Mouse (Mus musculus) testis, postnatal 10 days (tissue): Measurements from ENCODE around the gene Helz2.
A peak's percentile ranks its signal among the peaks of the same experiment; 100 is the strongest.
"Not testable (repeated sequence)": the region's sequence is repeated elsewhere in the genome, so short reads cannot be mapped to it uniquely, and the experiment has no call there.

ENCODE experiments used
- DNase-seq: peaks from one replicate; pipeline ENCODE4 v3.0.0; 2021; ENCODE audit warnings: low spot score

Helz2 gene

GRCm38 (mm10) chr2:181193044-181193443 lies 48.8 kb downstream of the Helz2 start:
- DNase-seq, result no peak

- no peak for DNase-seq
Measured at GRCm38 (mm10) chr2:181191936-181192335, 49.9 kb downstream of the Helz2 start.

- not testable (repeated sequence) for DNase-seq
Measured at GRCm38 (mm10) chr2:181191385-181191784, 50.4 kb downstream of the Helz2 start.

GRCm38 (mm10) chr2:181189321-181189720 lies 52.5 kb downstream of the Helz2 start:
- DNase-seq, result no peak

GRCm38 (mm10) chr2:181188681-181189080 lies 53.1 kb downstream of the Helz2 start:
- DNase-seq, result no peak

GRCm38 (mm10) chr2:181187121-181188000 lies 54.5 kb downstream of the Helz2 start, which contains the start of gene Ppdpf:
Gene Ppdpf, plus strand, starts transcription at chr2:181187247.
- DNase-seq, result peak; percentile 91

- peak; percentile 87 for DNase-seq
Measured at GRCm38 (mm10) chr2:181186635-181187034, 55.2 kb downstream of the Helz2 start.

GRCm38 (mm10) chr2:181180898-181181297 lies 60.9 kb downstream of the Helz2 start:
- no peak for DNase-seq

GRCm38 (mm10) chr2:181178471-181178870 lies 63.4 kb downstream of the Helz2 start:
- no peak for DNase-seq

- DNase-seq, result no peak
Measured at GRCm38 (mm10) chr2:181178015-181178414, 63.8 kb downstream of the Helz2 start.
